Mouse (Mus musculus): ENCODE data around the gene Gm28845. TPM values are rescaled to one million over a fixed set of nuclear protein-coding genes. Genes with fewer than 3 reads are reported as not detected.

The Gm28845 gene
- polyA plus RNA-seq (2014; fragmentation: Nextera tagmentation; extraction: Ambion mirVana), result not detected in 2 replicates

GRCm38 (mm10) chr1:65119438-65119837 is at the start of gene Gm28845:
TSS of gene Gm28845 (minus strand) at chr1:65119558.
- no peak for ATAC-seq
- DNase-seq (ENCODE audit: low spot score), result no peak
- no peaks in the 10 kb centered on the region for H3K9me3 ChIP-seq (replicated peaks; ENCODE audit: control insufficient read depth, low read length)
- H3K4me3 ChIP-seq (ENCODE audit: low read depth, low read length), result no peak within 1 kb of the TSS
- H3K4me2 ChIP-seq (ENCODE audit: low read length), result no peak within 1 kb of the TSS
- H3K27ac ChIP-seq (ENCODE audit: low read depth, low read length), result no peak within 1 kb of the TSS
- no peaks in the 10 kb centered on the region for H3K36me3 ChIP-seq (ENCODE audit: control insufficient read depth, insufficient read depth, low read length)
- 92% methylated on average over 1 of the region's 1 CpGs for WGBS
- H3K4me1 ChIP-seq (ENCODE audit: control insufficient read depth, insufficient read depth, low read length), result no peaks in the 10 kb centered on the region
- no peak within 1 kb of the TSS for H3K9ac ChIP-seq (ENCODE audit: low read length)
- H3K27me3 ChIP-seq (replicated peaks; ENCODE audit: control insufficient read depth, insufficient read depth, low read length), result no peaks in the 10 kb centered on the region

GRCm38 (mm10) chr1:65167496-65167895 is 48.1 kb upstream of the Gm28845 start:
- H3K27ac ChIP-seq (ENCODE audit: low read depth, low read length), result no peak overlapping the region
- peaks cover 96% of the 10 kb centered on the region for H3K36me3 ChIP-seq (ENCODE audit: control insufficient read depth, insufficient read depth, low read length)
- WGBS, result 81% methylated on average over 1 of the region's 1 CpGs
- H3K9me3 ChIP-seq (replicated peaks; ENCODE audit: control insufficient read depth, low read length), result no peaks in the 10 kb centered on the region
- no peak overlapping the region for H3K9ac ChIP-seq (ENCODE audit: low read length)
- peaks cover 4% of the 10 kb centered on the region for H3K4me1 ChIP-seq (ENCODE audit: control insufficient read depth, insufficient read depth, low read length)
- ATAC-seq (no peak), DNase-seq (ENCODE audit: low spot score) (no peak)
- H3K27me3 ChIP-seq (replicated peaks; ENCODE audit: control insufficient read depth, insufficient read depth, low read length), result no peaks in the 10 kb centered on the region
- H3K4me2 ChIP-seq (ENCODE audit: low read length), result no peak overlapping the region
- no peak overlapping the region for H3K4me3 ChIP-seq (ENCODE audit: low read depth, low read length)

DNA sequence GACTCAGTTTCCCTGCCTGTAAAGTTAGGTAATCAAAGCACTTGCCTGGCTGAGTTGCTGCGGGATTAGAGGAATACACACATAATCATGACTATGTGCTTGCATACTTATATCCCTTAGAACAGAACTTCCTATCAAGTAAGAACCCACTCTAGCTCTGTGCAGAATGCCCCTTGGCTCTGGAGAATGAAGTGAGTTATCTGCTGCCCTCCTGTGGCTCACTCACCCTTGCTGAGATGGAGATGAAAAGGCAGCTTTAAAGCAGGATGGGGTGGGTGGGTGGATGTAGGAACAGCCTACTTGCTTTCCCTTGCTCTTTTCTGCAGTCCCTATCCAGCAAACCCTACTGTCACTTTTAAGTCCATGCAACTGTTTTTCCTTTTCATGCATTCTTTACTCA is 42.9 kb upstream of the Gm28845 start:
- DNase-seq (ENCODE audit: low spot score) (no peak), ATAC-seq (no peak)

GRCm38 (mm10) chr1:65156111-65156510 is 36.8 kb upstream of the Gm28845 start:
- no peak for DNase-seq (ENCODE audit: low spot score)
- Histone ChIP-seq H3K27me3 (replicated peaks; ENCODE audit: control insufficient read depth, insufficient read depth, low read length) (no peaks in the 10 kb centered on the region), H3K27ac (ENCODE audit: low read depth, low read length) (no peak overlapping the region), H3K4me3 (ENCODE audit: low read depth, low read length) (no peak overlapping the region), H3K9ac (ENCODE audit: low read length) (no peak overlapping the region), H3K36me3 (ENCODE audit: control insufficient read depth, insufficient read depth, low read length) (peaks cover 34% of the 10 kb centered on the region), H3K9me3 (replicated peaks; ENCODE audit: control insufficient read depth, low read length) (no peaks in the 10 kb centered on the region), H3K4me1 (ENCODE audit: control insufficient read depth, insufficient read depth, low read length) (no peaks in the 10 kb centered on the region), H3K4me2 (ENCODE audit: low read length) (no peak overlapping the region)
- no peak for ATAC-seq
- 92% methylated on average over 5 of the region's 5 CpGs for WGBS

More for the DNA sequence above, 42.9 kb upstream of the Gm28845 start:
- Histone ChIP-seq H3K4me2 (ENCODE audit: low read length) (no peak overlapping the region), H3K9ac (ENCODE audit: low read length) (no peak overlapping the region), H3K27ac (ENCODE audit: low read depth, low read length) (no peak overlapping the region), H3K36me3 (ENCODE audit: control insufficient read depth, insufficient read depth, low read length) (peaks cover 92% of the 10 kb centered on the region), H3K9me3 (replicated peaks; ENCODE audit: control insufficient read depth, low read length) (no peaks in the 10 kb centered on the region), H3K4me1 (ENCODE audit: control insufficient read depth, insufficient read depth, low read length) (no peaks in the 10 kb centered on the region), H3K27me3 (replicated peaks; ENCODE audit: control insufficient read depth, insufficient read depth, low read length) (no peaks in the 10 kb centered on the region), H3K4me3 (ENCODE audit: low read depth, low read length) (no peak overlapping the region)
- WGBS, result 100% methylated on average over 1 of the region's 1 CpGs

DNA sequence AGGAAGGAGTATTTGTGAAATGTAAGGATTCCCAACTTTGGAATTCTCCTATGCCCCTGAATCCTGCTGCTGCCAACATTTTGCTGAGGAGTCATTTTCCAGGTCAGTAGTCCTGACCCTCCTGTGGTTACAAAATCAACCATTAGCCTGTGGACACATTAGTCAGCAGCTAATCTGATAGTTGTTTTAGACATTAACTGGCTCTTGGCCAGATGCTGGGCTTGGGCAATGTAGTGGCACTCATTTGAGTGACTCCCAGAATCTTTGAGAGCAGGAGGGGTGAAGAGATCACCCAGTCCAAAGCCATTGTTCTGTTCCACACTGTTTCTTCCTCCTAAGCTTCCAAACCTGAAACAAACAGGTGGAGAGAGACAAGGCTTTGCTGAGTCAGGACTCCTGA is 35.5 kb upstream of the Gm28845 start:
- ATAC-seq (no peak), DNase-seq (ENCODE audit: low spot score) (no peak)
- no peaks in the 10 kb centered on the region for H3K4me1 ChIP-seq (ENCODE audit: control insufficient read depth, insufficient read depth, low read length)
- H3K4me2 ChIP-seq (ENCODE audit: low read length), result no peak overlapping the region
- no peaks in the 10 kb centered on the region for H3K9me3 ChIP-seq (replicated peaks; ENCODE audit: control insufficient read depth, low read length)
- no peak overlapping the region for H3K4me3 ChIP-seq (ENCODE audit: low read depth, low read length)
- no peak overlapping the region for H3K27ac ChIP-seq (ENCODE audit: low read depth, low read length)
- H3K27me3 ChIP-seq (replicated peaks; ENCODE audit: control insufficient read depth, insufficient read depth, low read length), result no peaks in the 10 kb centered on the region
- H3K9ac ChIP-seq (ENCODE audit: low read length), result no peak overlapping the region
- H3K36me3 ChIP-seq (ENCODE audit: control insufficient read depth, insufficient read depth, low read length), result peaks cover 21% of the 10 kb centered on the region

DNA sequence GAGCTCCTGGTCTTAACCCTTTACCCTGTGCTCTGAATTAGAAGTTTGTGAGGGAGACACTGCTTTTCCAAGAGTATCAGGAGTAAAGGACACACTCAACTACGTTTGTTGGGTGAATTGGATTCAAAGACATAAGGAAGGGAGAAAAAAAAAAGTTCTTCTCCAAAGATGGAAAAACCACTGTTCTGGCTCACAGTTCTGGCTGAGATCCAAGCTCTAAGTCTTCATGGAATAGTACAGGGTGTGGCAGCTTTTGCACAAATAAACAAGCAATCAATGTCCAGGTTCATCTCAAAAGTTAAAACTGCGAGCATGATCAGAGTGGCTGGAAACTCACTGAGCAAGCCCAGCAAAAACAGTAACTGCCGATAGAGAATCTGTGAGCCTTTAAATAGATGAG is 28.6 kb upstream of the Gm28845 start:
- Histone ChIP-seq H3K9me3 (replicated peaks; ENCODE audit: control insufficient read depth, low read length) (no peaks in the 10 kb centered on the region), H3K27ac (ENCODE audit: low read depth, low read length) (no peak overlapping the region), H3K4me3 (ENCODE audit: low read depth, low read length) (no peak overlapping the region), H3K4me1 (ENCODE audit: control insufficient read depth, insufficient read depth, low read length) (no peaks in the 10 kb centered on the region), H3K36me3 (ENCODE audit: control insufficient read depth, insufficient read depth, low read length) (no peaks in the 10 kb centered on the region), H3K9ac (ENCODE audit: low read length) (no peak overlapping the region), H3K27me3 (replicated peaks; ENCODE audit: control insufficient read depth, insufficient read depth, low read length) (no peaks in the 10 kb centered on the region), H3K4me2 (ENCODE audit: low read length) (no peak overlapping the region)
- WGBS, result 80% methylated on average over 3 of the region's 3 CpGs
- ATAC-seq (no peak), DNase-seq (ENCODE audit: low spot score) (no peak)

- H3K27ac ChIP-seq (ENCODE audit: low read depth, low read length), result no peak overlapping the region
- H3K4me3 ChIP-seq (ENCODE audit: low read depth, low read length), result no peak overlapping the region
- H3K36me3 ChIP-seq (ENCODE audit: control insufficient read depth, insufficient read depth, low read length), result no peaks in the 10 kb centered on the region
- H3K9ac ChIP-seq (ENCODE audit: low read length), result no peak overlapping the region
- H3K4me2 ChIP-seq (ENCODE audit: low read length), result no peak overlapping the region
- no peak for ATAC-seq
- no peaks in the 10 kb centered on the region for H3K9me3 ChIP-seq (replicated peaks; ENCODE audit: control insufficient read depth, low read length)
- 95% methylated on average over 5 of the region's 5 CpGs for WGBS
- no peak for DNase-seq (ENCODE audit: low spot score)
- no peaks in the 10 kb centered on the region for H3K4me1 ChIP-seq (ENCODE audit: control insufficient read depth, insufficient read depth, low read length)
- H3K27me3 ChIP-seq (replicated peaks; ENCODE audit: control insufficient read depth, insufficient read depth, low read length), result no peaks in the 10 kb centered on the region
These were observed 28.0 kb upstream of the Gm28845 start for GRCm38 (mm10) chr1:65147326-65147725.

DNA sequence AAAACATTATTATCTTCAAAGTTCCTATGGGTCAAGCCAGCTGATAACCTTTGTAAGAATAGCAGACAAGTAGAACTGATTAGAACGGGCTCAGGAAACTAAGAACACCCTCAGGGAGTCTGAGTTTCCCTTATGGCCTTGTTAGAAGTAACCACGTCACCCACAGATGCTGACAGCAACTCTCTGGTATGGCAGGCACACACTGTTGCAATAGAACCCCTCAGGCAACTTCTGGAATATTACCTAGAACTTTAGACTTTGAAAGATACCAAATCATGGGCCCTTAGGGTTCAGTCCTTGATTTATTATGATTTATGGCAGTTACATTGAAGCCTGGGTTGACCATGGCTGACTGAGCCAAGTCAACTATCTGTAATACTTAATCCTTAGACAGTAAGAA is 27.2 kb upstream of the Gm28845 start:
- Histone ChIP-seq H3K27ac (ENCODE audit: low read depth, low read length) (no peak overlapping the region), H3K27me3 (replicated peaks; ENCODE audit: control insufficient read depth, insufficient read depth, low read length) (no peaks in the 10 kb centered on the region), H3K9me3 (replicated peaks; ENCODE audit: control insufficient read depth, low read length) (no peaks in the 10 kb centered on the region), H3K9ac (ENCODE audit: low read length) (no peak overlapping the region), H3K4me2 (ENCODE audit: low read length) (no peak overlapping the region), H3K4me1 (ENCODE audit: control insufficient read depth, insufficient read depth, low read length) (no peaks in the 10 kb centered on the region), H3K4me3 (ENCODE audit: low read depth, low read length) (no peak overlapping the region), H3K36me3 (ENCODE audit: control insufficient read depth, insufficient read depth, low read length) (no peaks in the 10 kb centered on the region)
- ATAC-seq (no peak), DNase-seq (ENCODE audit: low spot score) (no peak)
- 75% methylated on average over 2 of the region's 2 CpGs for WGBS

DNA sequence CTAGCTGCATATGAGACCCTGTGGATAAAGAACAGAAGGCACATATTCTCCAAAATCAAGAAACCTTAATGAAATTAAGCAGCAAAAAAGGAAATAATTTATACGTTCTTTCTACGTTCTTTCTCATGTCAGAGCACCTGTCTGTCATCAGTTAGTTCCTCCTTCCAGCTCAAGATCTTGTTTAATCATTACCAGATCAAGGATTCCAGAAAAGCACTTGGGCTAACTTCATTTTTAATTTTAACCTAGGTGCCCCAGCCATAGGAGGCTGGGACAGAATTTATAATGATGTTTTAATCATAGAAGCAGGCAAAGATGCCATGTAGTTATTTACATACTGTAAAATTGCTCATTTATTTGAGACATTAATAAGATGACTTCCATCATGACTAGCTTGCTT is 25.4 kb upstream of the Gm28845 start:
- Histone ChIP-seq H3K9me3 (replicated peaks; ENCODE audit: control insufficient read depth, low read length) (no peaks in the 10 kb centered on the region), H3K9ac (ENCODE audit: low read length) (no peak overlapping the region), H3K4me3 (ENCODE audit: low read depth, low read length) (no peak overlapping the region), H3K27ac (ENCODE audit: low read depth, low read length) (no peak overlapping the region), H3K27me3 (replicated peaks; ENCODE audit: control insufficient read depth, insufficient read depth, low read length) (no peaks in the 10 kb centered on the region), H3K4me2 (ENCODE audit: low read length) (no peak overlapping the region), H3K36me3 (ENCODE audit: control insufficient read depth, insufficient read depth, low read length) (no peaks in the 10 kb centered on the region), H3K4me1 (ENCODE audit: control insufficient read depth, insufficient read depth, low read length) (no peaks in the 10 kb centered on the region)
- DNase-seq (ENCODE audit: low spot score) (no peak), ATAC-seq (no peak)
- WGBS, result 90% methylated on average over 2 of the region's 2 CpGs

Measured in forebrain, embryonic 14.5 days (tissue).